Mouse (Mus musculus) brain, embryonic 14.5 days (tissue): ENCODE measurements around the gene Atp6v1b1. TPM values are rescaled to one million over a fixed set of nuclear protein-coding genes. Genes with fewer than 3 reads are reported as not detected.

Source experiments
- DNase-seq: peaks from one replicate; pipeline ENCODE4 v3.0.0-alpha.2; 2011; ENCODE audit warnings: low read depth
- CTCF ChIP-seq: fragments of 200-500 bp; IDR thresholded peaks from 2 replicates; pipeline ENCODE4 v1.5.1; 2012; ENCODE audit warnings: inconsistent platforms, mild to moderate bottlenecking, moderate library complexity, borderline replicate concordance; ENCODE audit not compliant: insufficient read depth, insufficient read length; ENCODE audit errors: extremely low read depth
- POLR2A ChIP-seq: fragments of 200-500 bp; IDR thresholded peaks from 2 replicates; pipeline ENCODE4 v1.6.1; 2012; ENCODE audit warnings: mild to moderate bottlenecking, inconsistent platforms, borderline replicate concordance; ENCODE audit not compliant: poor library complexity, insufficient read depth, insufficient read length, severe bottlenecking; ENCODE audit errors: extremely low read depth
- polyA plus RNA-seq: library from polyadenylated mRNA; depleted of rRNA; stranded (reverse); fragments of >200 nt; gene quantifications from 2 replicates; pipeline ENCODE4 v1.2.3, GENCODE M21; 2012

The Atp6v1b1 gene
- polyA plus RNA-seq, 1 experiment = 0.08 TPM

DNA sequence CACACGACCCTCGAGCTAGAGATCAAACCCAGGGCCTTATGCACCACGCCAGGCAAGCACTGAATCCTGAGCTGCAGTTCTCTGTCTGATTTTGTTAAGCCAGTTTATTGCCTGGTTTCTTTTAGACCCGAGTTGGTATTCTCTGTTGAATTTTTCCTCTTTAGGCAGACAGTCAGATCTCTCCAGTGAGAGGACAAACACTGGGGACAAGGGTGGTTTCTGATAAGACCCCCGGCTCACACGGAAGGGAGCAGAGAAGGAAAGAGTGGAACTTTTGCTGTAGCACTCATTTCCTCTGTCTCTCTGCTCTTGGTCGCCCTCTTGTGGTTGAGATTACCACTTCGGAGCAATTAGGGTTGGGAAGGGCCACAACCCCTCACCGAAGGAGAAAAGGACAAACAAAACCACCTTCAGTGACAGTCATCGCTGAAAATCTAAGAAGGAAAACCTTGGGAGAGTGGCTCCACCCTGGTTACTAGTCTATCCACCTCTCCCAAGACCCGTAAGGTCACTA lies 7.4 kb downstream of the Atp6v1b1 start:
- TF ChIP-seq CTCF (peak; percentile 84), POLR2A (no peak)
- DNase-seq = peak; percentile 56

DNA sequence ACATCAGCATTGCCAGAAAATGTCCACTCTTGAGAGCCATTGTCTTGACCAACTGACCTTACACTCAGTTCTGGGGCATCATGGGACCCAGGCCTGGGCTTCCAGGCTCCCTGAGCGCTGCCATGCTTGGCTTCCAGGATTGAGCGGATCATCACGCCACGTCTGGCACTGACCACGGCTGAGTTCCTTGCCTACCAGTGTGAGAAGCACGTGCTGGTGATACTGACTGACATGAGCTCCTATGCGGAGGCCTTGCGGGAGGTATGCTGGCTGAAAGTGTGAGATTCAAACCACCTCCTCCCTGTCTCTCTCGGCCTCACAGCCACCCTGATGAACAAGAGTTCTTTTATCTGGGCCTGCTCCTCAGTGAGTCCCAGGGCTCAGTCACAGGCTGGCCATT lies 13.3 kb downstream of the Atp6v1b1 start:
- no peak for DNase-seq
- TF ChIP-seq POLR2A (no peak), CTCF (no peak)

DNA sequence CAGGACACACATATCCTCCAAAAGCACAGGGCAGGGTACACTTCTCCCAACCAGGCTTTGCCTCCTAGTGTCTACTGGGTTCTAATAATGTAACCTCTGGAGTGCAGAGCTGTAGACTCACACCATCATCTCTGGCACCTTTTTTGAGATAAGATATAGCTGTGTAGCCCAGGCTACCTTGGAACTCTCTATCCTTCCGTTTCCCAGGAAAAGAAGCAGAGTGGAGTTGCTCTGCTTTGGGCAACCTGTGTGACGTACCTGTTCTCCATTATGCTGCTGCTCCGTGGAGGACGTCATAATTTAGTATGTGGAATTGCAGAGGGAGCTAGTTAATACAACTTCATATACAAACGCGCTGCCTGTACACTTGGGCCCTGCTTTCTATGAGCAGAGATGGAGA lies 19.6 kb downstream of the Atp6v1b1 start, which contains the start of gene Ankrd53:
TSS of gene Ankrd53 (plus strand) at position 301 of the 400 bp plus-strand sequence.
- no peak for TF ChIP-seq CTCF
- no peak for TF ChIP-seq POLR2A

DNA sequence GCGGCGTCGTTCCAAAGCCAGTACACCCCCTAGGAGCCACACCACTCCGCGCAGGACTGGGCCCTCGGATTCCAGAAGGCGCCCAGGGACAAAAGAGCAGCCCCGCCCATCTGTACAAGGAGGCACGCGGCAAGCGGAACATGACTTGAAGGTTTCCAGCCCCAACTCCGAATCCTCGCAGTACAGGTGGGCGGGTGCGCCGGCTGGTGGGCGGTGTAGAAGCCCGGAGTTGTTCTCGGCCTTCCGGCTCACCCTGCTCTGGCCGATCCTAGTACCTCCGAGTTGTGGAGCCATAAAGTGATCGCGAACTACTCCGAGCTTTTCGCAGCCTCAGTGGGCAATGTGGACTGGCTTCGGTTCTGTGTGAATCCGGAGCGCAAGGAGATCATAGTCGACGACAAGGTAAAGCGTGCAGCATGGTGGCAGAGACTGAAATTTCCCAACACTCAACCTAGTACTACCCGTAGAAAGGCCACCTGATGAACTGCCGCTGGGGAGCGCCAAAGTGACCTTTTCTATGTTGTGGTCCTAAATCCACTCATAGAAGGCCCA lies 20.2 kb downstream of the Atp6v1b1 start:
- TF ChIP-seq POLR2A (no peak), CTCF (no peak)
- DNase-seq = peak; percentile 28

More for the DNA sequence above, 19.6 kb downstream of the Atp6v1b1 start, which contains the start of gene Ankrd53:
- no peak for DNase-seq

DNA sequence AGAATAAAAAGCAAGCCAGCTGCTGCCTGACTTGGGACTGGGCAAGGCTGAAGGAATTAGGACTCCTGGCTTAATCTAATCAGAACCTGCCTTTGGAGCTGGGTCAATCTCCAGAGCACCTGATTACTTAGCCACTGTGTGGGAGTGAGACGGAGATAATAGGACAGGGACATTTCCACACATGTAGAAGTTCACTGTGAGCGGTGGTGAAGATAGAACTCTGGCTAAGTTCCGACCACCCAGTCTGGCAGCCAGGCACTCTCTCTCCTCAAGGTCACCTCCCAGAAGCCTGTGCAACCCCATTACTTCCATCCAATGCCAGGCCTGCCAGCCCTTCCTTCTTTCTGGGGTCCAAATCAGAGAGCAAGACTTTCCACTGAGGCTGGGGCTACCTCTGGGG lies 24.2 kb downstream of the Atp6v1b1 start:
- no peak for DNase-seq
- TF ChIP-seq CTCF (no peak), POLR2A (no peak)

DNA sequence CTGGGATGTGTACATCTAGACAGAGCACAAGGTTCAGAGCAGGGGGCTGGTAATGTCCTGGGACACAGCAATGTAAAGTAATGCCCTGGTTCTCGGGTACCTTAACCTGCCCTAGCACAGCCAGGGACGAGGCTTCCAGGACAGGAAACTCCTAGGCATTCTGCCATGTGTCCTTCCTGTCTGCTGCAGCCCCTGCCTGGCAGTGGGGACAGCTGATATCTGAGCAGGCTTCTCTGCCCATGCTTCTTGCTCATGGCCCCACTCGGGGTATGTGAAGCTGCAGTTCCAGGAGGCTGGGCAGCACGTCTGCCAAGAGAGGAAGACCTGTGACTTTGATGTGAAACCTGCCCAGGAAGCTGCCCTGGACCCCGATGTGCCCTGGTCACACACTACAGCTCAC lies 25.7 kb downstream of the Atp6v1b1 start:
- no peak for TF ChIP-seq CTCF
- no peak for TF ChIP-seq POLR2A
- DNase-seq = no peak

DNA sequence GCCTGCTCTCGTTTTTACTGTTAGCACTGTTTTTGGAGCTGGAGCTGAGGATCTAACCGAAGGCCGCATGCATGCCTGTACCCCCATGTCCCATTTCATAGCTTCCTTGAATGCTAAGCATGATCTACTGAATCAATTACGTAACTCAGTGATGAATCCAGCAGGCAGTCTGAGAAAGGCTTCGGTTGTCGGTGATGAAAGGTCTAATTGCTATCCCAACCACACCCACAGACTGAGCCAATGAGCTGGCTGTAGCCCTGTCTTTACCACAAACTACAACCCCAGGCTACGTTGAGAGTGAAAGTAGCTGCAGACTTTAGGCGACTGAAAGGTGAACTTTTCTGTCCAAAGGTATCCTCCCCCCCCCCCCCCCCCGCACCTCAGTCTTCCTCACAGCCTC lies 31.3 kb downstream of the Atp6v1b1 start:
- TF ChIP-seq POLR2A (no peak), CTCF (no peak)
- no peak for DNase-seq

DNA sequence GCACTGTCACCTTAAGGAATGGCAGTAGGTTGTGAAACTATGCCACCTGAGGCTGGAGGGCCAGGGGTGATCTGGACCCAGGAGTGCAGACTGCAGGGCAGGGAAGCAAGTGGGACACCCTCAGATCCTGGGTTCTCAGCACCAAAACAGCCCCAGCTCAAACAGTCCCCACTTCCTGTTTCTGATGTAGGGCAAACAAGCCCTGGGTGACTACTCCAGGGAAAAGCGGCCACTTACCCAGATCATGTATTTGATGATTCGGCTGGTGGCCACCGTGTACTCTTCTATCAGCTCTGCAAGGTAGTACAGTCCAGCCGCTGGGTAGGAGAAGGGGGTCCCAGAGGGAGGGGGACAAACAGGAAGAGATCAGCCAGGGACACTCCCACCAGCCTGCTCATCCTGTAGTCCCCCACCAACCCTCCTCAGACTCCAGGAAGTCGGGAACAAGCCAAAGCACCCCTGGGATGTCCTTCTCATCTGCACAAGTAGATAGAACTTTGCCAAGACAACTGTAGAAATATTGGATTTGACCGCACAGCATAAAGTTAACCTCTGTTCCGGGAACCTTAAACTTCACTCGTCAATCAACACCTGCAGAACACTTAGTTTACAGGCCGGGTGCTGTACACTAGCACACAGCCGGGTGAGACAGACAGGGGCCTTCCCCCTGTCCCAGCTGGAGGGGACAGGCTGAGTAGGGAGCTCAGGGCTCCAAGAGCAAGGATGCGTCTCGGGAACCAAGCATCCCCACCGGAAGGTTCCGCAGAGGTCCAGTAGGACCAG lies 32.2 kb downstream of the Atp6v1b1 start:
- DNase-seq = peak; percentile 46
- no peak for TF ChIP-seq CTCF
- no peak for TF ChIP-seq POLR2A

DNA sequence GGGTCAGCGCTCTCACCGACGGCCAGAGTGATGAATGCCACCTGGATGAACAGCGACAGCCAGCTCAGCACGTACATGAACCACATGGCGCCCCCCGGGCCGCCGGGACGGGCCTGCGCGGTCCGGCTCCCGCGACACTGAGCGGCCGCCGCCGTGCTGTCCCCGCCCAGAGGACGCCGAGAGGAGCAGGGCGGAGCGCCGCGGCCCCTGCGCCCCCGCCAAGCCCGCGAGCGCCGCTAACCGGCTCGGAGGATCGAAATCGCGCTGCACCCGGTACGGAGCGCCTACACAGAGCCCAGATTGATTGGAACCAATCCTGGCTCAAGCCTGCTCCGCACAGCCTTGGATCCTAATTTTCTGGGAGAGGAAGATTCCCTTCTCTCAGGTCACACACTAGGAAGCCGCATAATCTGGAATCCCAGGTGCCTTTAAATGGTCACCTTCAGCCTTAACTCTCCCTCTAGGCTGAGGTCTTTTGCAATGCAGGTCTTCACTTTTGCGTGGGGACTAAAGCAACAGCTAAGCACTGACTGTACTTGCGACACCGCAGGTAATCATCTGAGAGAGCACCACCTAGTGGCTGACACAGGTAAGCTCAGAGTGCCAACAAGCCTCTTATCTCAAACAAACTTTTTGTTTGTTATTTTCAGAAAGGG lies 33.0 kb downstream of the Atp6v1b1 start, which contains the start of gene Tex261:
TSS of gene Tex261 (minus strand) at position 176 of the 656 bp plus-strand sequence.
- peak; percentile 96 for DNase-seq
- TF ChIP-seq POLR2A (peak; percentile 97), CTCF (peak; percentile 82)

DNA sequence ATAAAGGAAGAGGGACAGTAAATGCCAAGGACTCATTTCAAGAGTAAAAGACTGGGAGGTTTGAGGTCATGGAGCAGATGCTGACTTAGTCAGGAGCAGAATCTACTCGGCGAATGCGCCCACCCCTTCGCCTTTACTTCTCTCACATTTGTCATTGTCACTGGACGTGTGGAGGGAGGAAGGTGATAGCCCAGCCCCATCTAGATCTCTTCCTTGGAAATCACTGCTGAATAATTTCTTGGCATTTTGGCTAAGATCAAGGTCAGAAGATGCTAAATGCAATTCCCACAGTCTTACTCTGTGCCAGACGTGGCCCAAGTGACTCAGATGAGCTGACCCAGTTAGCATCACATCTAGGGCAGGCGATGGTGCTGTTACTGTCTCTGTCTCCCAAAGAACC lies 35.5 kb downstream of the Atp6v1b1 start:
- TF ChIP-seq CTCF = no peak
- no peak for TF ChIP-seq POLR2A
- DNase-seq = no peak

DNA sequence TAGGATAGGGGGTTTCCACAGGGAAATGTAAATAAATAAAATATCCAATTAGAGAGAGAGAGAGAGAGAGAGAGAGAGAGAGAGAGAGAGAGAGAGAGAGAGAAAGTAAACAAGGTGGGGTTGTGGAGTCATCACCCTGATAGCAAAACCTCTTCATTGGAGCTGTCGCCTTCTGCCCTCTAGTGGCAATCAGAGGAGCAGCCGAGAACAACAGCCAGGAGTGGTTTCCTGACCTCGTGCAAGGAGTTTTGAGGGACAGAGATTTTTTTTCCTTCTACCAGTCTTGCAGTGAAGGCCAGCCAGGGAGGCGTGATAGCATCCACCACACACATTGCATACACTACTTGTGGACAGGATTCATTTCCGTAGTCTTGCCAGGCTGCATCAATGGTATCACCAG lies 36.2 kb downstream of the Atp6v1b1 start:
- TF ChIP-seq POLR2A (no peak), CTCF (peak; percentile 81)
- peak; percentile 61 for DNase-seq
